Mouse (Mus musculus): ENCODE measurements around the gene Msh3. TPM values are rescaled to one million over a fixed set of nuclear protein-coding genes. Genes with fewer than 3 reads are reported as not detected.

The Msh3 gene
- polyA plus RNA-seq, 1 experiment: not detected

DNA sequence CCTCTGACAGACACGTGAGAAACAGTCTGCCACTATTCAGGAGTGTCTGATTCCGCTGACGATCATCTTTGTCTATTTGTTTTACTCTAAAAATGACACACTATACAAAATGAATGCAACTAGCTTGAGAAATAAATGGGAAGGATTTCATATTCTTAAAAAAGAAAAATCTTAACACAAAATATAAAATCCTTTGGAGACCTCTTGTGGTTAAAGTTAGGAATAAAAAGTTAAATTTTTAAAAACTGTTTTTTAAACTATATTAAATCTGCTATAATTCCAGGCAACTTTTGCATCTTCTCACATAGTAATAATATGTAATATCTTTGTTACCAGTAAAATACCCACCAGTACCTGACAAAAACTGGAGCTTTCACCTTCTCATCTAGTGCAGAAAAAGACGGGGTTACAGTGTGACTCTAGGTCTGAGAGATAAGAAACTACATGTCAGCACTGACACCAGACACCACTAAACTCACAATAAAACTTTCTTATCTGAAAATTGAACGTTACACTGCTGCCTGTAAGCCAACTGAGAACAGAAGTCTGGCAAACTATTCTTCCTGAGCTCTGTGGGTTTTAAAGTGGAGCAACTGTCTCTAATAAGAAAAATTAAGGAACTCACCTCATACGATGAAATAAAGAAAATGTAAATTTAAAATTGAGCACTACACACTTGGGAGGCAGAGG lies 16.9 kb downstream of the Msh3 start:
- TF ChIP-seq CTCF (IDR thresholded peaks at IDR 0.05; ENCODE audit: insufficient read depth, low read depth, low read length) (no peak), POLR2A (IDR thresholded peaks at IDR 0.05; ENCODE audit: insufficient read depth, low read depth, low read length) (no peak)
- whole genome bisulfite sequencing: 75% methylated on average over 6 of the region's 6 CpGs
- Histone ChIP-seq H3K4me3 (ENCODE audit: insufficient read depth, low read depth, low read length) (no peak overlapping the region), H3K27ac (ENCODE audit: insufficient read depth, low read depth, low read length) (no peak overlapping the region), H3K4me1 (ENCODE audit: control insufficient read depth, insufficient read depth, low read length) (peaks cover 2% of the 10 kb centered on the region; the same call in 1 of the 2 replicates)

GRCm38 (mm10) chr13:92336857-92337256 lies 17.9 kb downstream of the Msh3 start:
- no peaks in the 10 kb centered on the region for H3K4me1 ChIP-seq (ENCODE audit: control insufficient read depth, insufficient read depth, low read length)
- no peak for TF ChIP-seq CTCF (IDR thresholded peaks at IDR 0.05; ENCODE audit: insufficient read depth, low read depth, low read length)
- TF ChIP-seq POLR2A (IDR thresholded peaks at IDR 0.05; ENCODE audit: insufficient read depth, low read depth, low read length): no peak
- H3K27ac ChIP-seq (ENCODE audit: insufficient read depth, low read depth, low read length): no peak overlapping the region
- 97% methylated on average over 1 of the region's 1 CpGs for WGBS
- no peak overlapping the region for H3K4me3 ChIP-seq (ENCODE audit: insufficient read depth, low read depth, low read length)

DNA sequence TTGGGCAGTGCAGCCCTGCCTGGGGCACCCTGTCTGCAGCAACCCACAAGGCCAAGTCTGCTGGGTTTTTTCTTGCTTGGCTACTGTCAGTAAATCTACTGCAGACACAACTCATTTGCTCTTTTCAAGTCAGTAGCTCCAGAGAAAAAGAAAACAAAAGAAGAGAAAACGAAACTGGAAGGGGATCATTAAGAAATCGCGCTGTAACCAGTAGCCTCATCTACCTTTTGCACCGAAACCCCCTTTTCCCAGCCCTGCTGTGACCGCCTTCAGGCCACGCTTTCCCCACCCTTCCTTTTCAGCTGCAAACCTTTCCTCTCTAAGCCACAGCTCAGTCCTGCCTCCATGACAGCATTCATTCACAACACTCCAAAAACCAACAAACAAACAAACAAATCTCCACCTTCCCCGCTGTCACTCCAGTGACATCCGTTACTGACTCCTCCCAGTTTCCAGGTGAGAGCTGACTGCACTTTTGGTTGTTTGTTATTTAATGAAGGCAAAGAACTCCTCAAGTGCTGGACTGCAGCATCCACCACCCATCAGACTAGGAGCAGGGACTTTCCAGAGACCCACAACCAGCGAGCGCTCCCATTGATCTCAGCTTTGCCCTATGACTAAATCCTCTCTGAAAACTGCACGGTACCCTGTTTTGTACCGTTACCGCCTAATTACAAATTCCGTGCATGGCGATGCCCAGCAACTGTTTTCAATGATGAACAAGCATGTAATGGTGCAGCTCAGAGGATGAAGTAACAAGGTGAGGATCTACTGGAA lies 22.5 kb downstream of the Msh3 start:
- H3K4me1 ChIP-seq (ENCODE audit: control insufficient read depth, insufficient read depth, low read length): no peaks in the 10 kb centered on the region
- H3K27ac ChIP-seq (ENCODE audit: insufficient read depth, low read depth, low read length): no peak overlapping the region
- 84% methylated on average over 15 of the region's 15 CpGs for WGBS
- no peak for TF ChIP-seq POLR2A (IDR thresholded peaks at IDR 0.05; ENCODE audit: insufficient read depth, low read depth, low read length)
- TF ChIP-seq CTCF (IDR thresholded peaks at IDR 0.05; ENCODE audit: insufficient read depth, low read depth, low read length): no peak
- H3K4me3 ChIP-seq (ENCODE audit: insufficient read depth, low read depth, low read length): no peak overlapping the region

DNA sequence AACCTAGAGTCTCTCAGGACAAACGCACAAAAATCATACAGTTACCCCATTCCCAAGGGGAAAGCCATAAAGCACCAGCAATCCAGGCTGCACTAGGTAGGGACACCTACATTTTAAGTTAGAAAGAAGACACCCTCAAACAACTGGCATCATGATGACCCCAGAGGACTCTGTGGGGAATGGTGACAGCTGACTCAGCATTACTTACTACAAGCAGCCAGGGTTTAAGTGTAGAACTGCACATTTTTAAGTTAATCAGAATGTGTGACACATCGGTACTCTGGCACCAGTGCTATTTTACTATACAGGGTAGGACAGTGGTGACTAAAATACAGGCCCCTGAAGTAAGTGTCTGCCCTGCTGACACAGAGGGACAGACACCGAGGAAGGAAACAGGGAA lies 24.2 kb downstream of the Msh3 start:
- Histone ChIP-seq H3K27ac (ENCODE audit: insufficient read depth, low read depth, low read length) (no peak overlapping the region), H3K4me3 (ENCODE audit: insufficient read depth, low read depth, low read length) (no peak overlapping the region), H3K4me1 (ENCODE audit: control insufficient read depth, insufficient read depth, low read length) (no peaks in the 10 kb centered on the region)
- WGBS: 90% methylated on average over 3 of the region's 3 CpGs
- TF ChIP-seq POLR2A (IDR thresholded peaks at IDR 0.05; ENCODE audit: insufficient read depth, low read depth, low read length): no peak
- no peak for TF ChIP-seq CTCF (IDR thresholded peaks at IDR 0.05; ENCODE audit: insufficient read depth, low read depth, low read length)

- Histone ChIP-seq H3K4me1 (ENCODE audit: control insufficient read depth, insufficient read depth, low read length) (no peaks in the 10 kb centered on the region), H3K27ac (ENCODE audit: insufficient read depth, low read depth, low read length) (no peak overlapping the region), H3K4me3 (ENCODE audit: insufficient read depth, low read depth, low read length) (no peak overlapping the region)
- WGBS: 82% methylated on average over 2 of the region's 2 CpGs
- TF ChIP-seq CTCF (IDR thresholded peaks at IDR 0.05; ENCODE audit: insufficient read depth, low read depth, low read length): no peak
These were observed 26.8 kb downstream of the Msh3 start for GRCm38 (mm10) chr13:92328000-92328399.

DNA sequence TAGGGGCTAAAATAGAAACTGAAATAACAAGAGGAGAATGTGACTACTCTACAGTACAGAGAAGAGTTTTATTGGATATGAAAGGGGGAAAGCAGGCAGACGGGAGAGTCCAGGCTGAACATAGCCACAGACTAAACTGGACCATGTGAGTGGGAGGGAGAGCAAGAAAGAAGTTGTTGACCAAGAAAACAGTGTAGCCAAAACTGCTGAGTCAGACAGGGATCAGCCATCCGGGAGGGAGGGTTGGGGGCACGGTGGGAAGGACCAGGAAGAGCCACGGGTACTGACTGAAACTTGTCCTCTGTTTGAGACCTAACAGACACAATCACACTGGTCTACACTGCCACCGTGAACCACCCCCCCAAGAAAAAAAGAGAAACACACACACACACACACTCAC lies 28.8 kb downstream of the Msh3 start:
- H3K4me3 ChIP-seq (ENCODE audit: insufficient read depth, low read depth, low read length): no peak overlapping the region
- TF ChIP-seq POLR2A (IDR thresholded peaks at IDR 0.05; ENCODE audit: insufficient read depth, low read depth, low read length): no peak
- TF ChIP-seq CTCF (IDR thresholded peaks at IDR 0.05; ENCODE audit: insufficient read depth, low read depth, low read length): no peak
- H3K27ac ChIP-seq (ENCODE audit: insufficient read depth, low read depth, low read length): no peak overlapping the region
- 75% methylated on average over 5 of the region's 5 CpGs for WGBS
- H3K4me1 ChIP-seq (ENCODE audit: control insufficient read depth, insufficient read depth, low read length): no peaks in the 10 kb centered on the region

DNA sequence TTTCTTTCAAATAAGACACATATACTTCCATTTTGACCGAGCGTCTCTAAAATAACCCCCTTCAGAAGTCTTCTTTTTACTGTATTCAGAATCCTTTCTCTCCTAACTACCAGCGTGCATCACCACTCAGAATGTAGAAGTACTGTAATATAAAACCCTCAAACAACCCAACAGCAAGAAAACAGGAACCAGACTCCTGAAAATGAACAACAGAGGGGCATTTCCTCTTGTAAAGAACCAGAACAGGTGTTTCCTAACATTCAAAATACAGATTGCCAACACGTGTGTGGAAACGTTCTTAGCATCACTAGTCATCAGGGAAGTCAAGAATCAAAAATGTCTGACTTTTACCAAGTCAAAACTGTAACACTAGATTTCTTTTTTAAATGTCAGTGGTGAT lies 34.0 kb downstream of the Msh3 start:
- Histone ChIP-seq H3K4me1 (ENCODE audit: control insufficient read depth, insufficient read depth, low read length) (no peaks in the 10 kb centered on the region), H3K27ac (ENCODE audit: insufficient read depth, low read depth, low read length) (no peak overlapping the region), H3K4me3 (ENCODE audit: insufficient read depth, low read depth, low read length) (no peak overlapping the region)
- TF ChIP-seq CTCF (IDR thresholded peaks at IDR 0.05; ENCODE audit: insufficient read depth, low read depth, low read length) (no peak), POLR2A (IDR thresholded peaks at IDR 0.05; ENCODE audit: insufficient read depth, low read depth, low read length) (no peak)
- 92% methylated on average over 5 of the region's 5 CpGs for WGBS

- no peak for TF ChIP-seq POLR2A (IDR thresholded peaks at IDR 0.05; ENCODE audit: insufficient read depth, low read depth, low read length)
- TF ChIP-seq CTCF (IDR thresholded peaks at IDR 0.05; ENCODE audit: insufficient read depth, low read depth, low read length): no peak
- no peak overlapping the region for H3K27ac ChIP-seq (ENCODE audit: insufficient read depth, low read depth, low read length)
These were observed 40.2 kb downstream of the Msh3 start for GRCm38 (mm10) chr13:92314613-92315012.

GRCm38 (mm10) chr13:92305680-92306079 lies 49.1 kb downstream of the Msh3 start, which contains the start of gene Gm20379:
Gene Gm20379 (plus strand): TSS chr13:92305980.
- Histone ChIP-seq H3K4me1 (ENCODE audit: control insufficient read depth, insufficient read depth, low read length) (no peaks in the 10 kb centered on the region), H3K27ac (ENCODE audit: insufficient read depth, low read depth, low read length) (no peak within 1 kb of the TSS), H3K4me3 (ENCODE audit: insufficient read depth, low read depth, low read length) (no peak within 1 kb of the TSS)
- WGBS: over 99% methylated on average over 11 of the region's 11 CpGs
- TF ChIP-seq CTCF (IDR thresholded peaks at IDR 0.05; ENCODE audit: insufficient read depth, low read depth, low read length) (no peak), POLR2A (IDR thresholded peaks at IDR 0.05; ENCODE audit: insufficient read depth, low read depth, low read length) (no peak)

More at GRCm38 (mm10) chr13:92314613-92315012, 40.2 kb downstream of the Msh3 start:
- Histone ChIP-seq H3K4me3 (ENCODE audit: insufficient read depth, low read depth, low read length) (no peak overlapping the region), H3K4me1 (ENCODE audit: control insufficient read depth, insufficient read depth, low read length) (no peaks in the 10 kb centered on the region)
- WGBS: 94% methylated on average over 5 of the region's 5 CpGs
